Mouse (Mus musculus): ENCODE results near the gene Tmem119. TPM values are rescaled to one million over a fixed set of nuclear protein-coding genes. Genes with fewer than 3 reads are reported as not detected.
A peak's percentile ranks its signal among the peaks of the same experiment; 100 is the strongest.

Tmem119 gene
- total and polyA plus RNA-seq, 3 experiments, result 0.13 TPM; not detected in 2

DNA sequence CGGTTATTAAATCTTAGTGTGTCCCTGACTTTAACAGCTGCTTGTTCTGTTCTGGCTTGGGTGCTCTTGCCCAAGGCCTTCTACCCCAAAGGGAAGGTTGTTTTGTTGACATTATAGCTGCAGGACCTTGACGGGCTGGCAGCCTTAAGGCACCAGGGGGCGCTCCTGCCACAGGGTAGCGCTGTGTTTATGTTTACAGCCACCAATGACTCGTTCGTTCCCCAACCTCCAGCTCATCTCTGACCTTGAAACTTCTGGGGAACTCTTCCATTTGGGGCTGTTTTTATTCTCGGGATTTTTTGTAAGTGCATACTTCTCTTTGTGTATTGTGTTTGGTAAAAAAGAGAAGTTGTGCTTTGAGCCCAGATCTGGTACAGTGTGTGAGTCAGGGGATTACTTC, 26.7 kb downstream of the Tmem119 start (continued):
- TF ChIP-seq SMC3 (IDR thresholded peaks at IDR 0.05; ENCODE audit: low read depth, low read length) (peak; percentile 94), MYB (IDR thresholded peaks at IDR 0.05; ENCODE audit: low read depth, low read length) (no peak), MXI1 (IDR thresholded peaks at IDR 0.05; ENCODE audit: low read depth, low read length) (peak; percentile 78; the same call in 1 of the 2 replicates), MEF2A (IDR thresholded peaks at IDR 0.05; ENCODE audit: extremely low read depth, insufficient replicate concordance, low read depth, low read length, poor library complexity, severe bottlenecking) (no peak), NELFE (IDR thresholded peaks at IDR 0.05; ENCODE audit: low read depth, low read length) (no peak), ZNF384 (IDR thresholded peaks at IDR 0.05; ENCODE audit: low read depth, low read length) (no peak), NRF1 (IDR thresholded peaks at IDR 0.05; ENCODE audit: insufficient read depth, low read depth, low read length, poor library complexity, severe bottlenecking) (no peak), BHLHE40 (IDR thresholded peaks at IDR 0.05; ENCODE audit: borderline replicate concordance, low read depth, low read length) (no peak), JUND (IDR thresholded peaks at IDR 0.05; ENCODE audit: low read depth, low read length) (no peak), USF1 (IDR thresholded peaks at IDR 0.05; ENCODE audit: low read depth, low read length) (no peak), GABPA (IDR thresholded peaks at IDR 0.05; ENCODE audit: low read depth, low read length) (no peak), ZKSCAN1 (IDR thresholded peaks at IDR 0.05; ENCODE audit: low read depth, low read length) (no peak), CHD1 (IDR thresholded peaks at IDR 0.05; ENCODE audit: low read depth, low read length) (no peak), POLR2AphosphoS2 (IDR thresholded peaks at IDR 0.05; ENCODE audit: low read length) (no peak), EP300 (IDR thresholded peaks at IDR 0.05; ENCODE audit: low read depth in 1 of 2, low read length in 2 of 2) (no peak), MAFK (IDR thresholded peaks at IDR 0.05; ENCODE audit: borderline replicate concordance, low read depth, low read length) (no peak), ELF1 (IDR thresholded peaks at IDR 0.05; ENCODE audit: low read depth, low read length) (no peak), RCOR1 (IDR thresholded peaks at IDR 0.05; ENCODE audit: low read depth, low read length) (no peak), CHD2 (IDR thresholded peaks at IDR 0.05; ENCODE audit: low read length) (no peak), POLR2A (IDR thresholded peaks at IDR 0.05; ENCODE audit: control insufficient read depth in 1 of 2, insufficient read depth in 1 of 2, low read depth in 1 of 2, low read length in 2 of 2, poor library complexity in 1 of 2) (no peak)

DNA sequence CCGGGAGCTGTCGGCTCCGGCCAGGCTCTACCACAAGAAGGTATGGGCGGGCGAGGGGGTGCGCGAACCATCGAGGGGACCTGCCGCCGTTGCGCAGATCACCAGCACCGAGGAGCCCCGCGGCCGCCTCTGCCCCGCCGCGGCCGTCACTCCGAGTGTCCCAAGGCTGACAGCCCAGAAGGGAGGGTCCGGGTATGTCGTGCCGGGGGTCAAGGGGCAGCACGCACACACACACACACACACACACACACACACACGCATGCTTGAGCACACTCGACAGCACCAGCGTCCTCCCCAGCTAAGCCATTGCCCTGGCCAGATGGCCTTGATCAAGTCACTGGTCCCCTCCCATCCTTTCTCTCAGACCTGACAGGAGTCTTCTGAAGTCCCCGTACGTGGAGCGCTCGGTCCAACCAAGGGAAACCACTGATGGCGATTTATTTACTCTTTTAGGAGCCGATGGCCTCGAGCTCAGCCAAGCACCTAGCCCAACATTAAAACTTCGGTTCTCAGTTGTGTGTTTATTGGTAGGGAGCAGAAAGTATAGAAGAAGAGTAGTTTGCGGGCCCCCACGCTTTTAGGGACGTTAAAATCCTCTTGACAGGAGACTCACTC, 27.3 kb downstream of the Tmem119 start:
- peaks cover 0 to 12% of the 10 kb centered on the region in 2 experiments; a peak in 2 of 4 replicates for H3K4me1 ChIP-seq (ENCODE audit: control insufficient read depth in 1 of 2, insufficient read depth in 2 of 2, low read length in 2 of 2)
- peaks cover 0 to 8% of the 10 kb centered on the region in 2 experiments; a peak in 2 of 4 replicates for H3K36me3 ChIP-seq (ENCODE audit: control insufficient read depth in 1 of 2, insufficient read depth in 2 of 2, low read length in 2 of 2)
- H3K27me3 ChIP-seq (ENCODE audit: control insufficient read depth in 1 of 2, insufficient read depth in 2 of 2, low read length in 2 of 2), result no peaks in the 10 kb centered on the region
- DNase-seq (ENCODE audit: low read depth, low spot score), result peak; percentile 41
- peak overlapping the region; percentile 67 to 94 for H3K4me3 ChIP-seq (ENCODE audit: control insufficient read depth in 1 of 2, insufficient read depth in 1 of 2, low read depth in 2 of 2, low read length in 2 of 2)
- no peak overlapping the region; the same call in 1 of the 2 replicates for H3K27ac ChIP-seq (ENCODE audit: control insufficient read depth, low read depth, low read length)
- peaks cover 44% of the 10 kb centered on the region for H3K79me2 ChIP-seq (ENCODE audit: control insufficient read depth, insufficient read depth, low read length, poor library complexity)
- no peak for TF ChIP-seq NELFE (IDR thresholded peaks at IDR 0.05; ENCODE audit: low read depth, low read length)
- TF ChIP-seq USF2 (IDR thresholded peaks at IDR 0.05; ENCODE audit: borderline replicate concordance in 1 of 2, insufficient read depth in 1 of 2, low read depth in 1 of 2, low read length in 2 of 2), result no peak
- TF ChIP-seq TAL1 (IDR thresholded peaks at IDR 0.05; ENCODE audit: low read length), result no peak
- TF ChIP-seq TCF12 (IDR thresholded peaks at IDR 0.05; ENCODE audit: low read depth, low read length), result no peak
- TF ChIP-seq BHLHE40 (IDR thresholded peaks at IDR 0.05; ENCODE audit: borderline replicate concordance, low read depth, low read length), result no peak
- TF ChIP-seq ZNF384 (IDR thresholded peaks at IDR 0.05; ENCODE audit: low read depth, low read length), result no peak
- TF ChIP-seq MAZ (IDR thresholded peaks at IDR 0.05; ENCODE audit: low read depth, low read length), result no peak
- TF ChIP-seq TBP (IDR thresholded peaks at IDR 0.05; ENCODE audit: low read depth, low read length), result no peak
- no peak for TF ChIP-seq MYB (IDR thresholded peaks at IDR 0.05; ENCODE audit: low read depth, low read length)
- no peak for TF ChIP-seq CHD1 (IDR thresholded peaks at IDR 0.05; ENCODE audit: low read depth, low read length)
- TF ChIP-seq GABPA (IDR thresholded peaks at IDR 0.05; ENCODE audit: low read depth, low read length), result no peak
- TF ChIP-seq SIN3A (IDR thresholded peaks at IDR 0.05; ENCODE audit: low read length), result no peak
- no peak for TF ChIP-seq RAD21 (IDR thresholded peaks at IDR 0.05; ENCODE audit: low read depth, low read length)
- no peak; the same call in 1 of the 2 replicates for TF ChIP-seq ZMIZ1 (IDR thresholded peaks at IDR 0.05; ENCODE audit: low read depth, low read length)
- TF ChIP-seq MYC (IDR thresholded peaks at IDR 0.05; ENCODE audit: low read depth, low read length), result no peak
- no peaks in the 10 kb centered on the region for H3K9me3 ChIP-seq (replicated peaks; ENCODE audit: insufficient read depth, low read length)
- peak overlapping the region; percentile 79 for H3K9ac ChIP-seq (ENCODE audit: control insufficient read depth, low read depth, low read length, poor library complexity, severe bottlenecking)

Data from MEL (cell line).